Mouse (Mus musculus) midbrain, postnatal 0 days (tissue): ENCODE measurements around the gene Gm43518. TPM values are rescaled to one million over a fixed set of nuclear protein-coding genes. Genes with fewer than 3 reads are reported as not detected.

Source experiments
- ATAC-seq: fragments of 200-750 bp; cut with Nextera tagmentation; 2 replicates; pipeline ENCODE4 v1.8.0; 2017; ENCODE audit warnings: moderate number of reproducible peaks, mild to moderate bottlenecking, moderate TSS enrichment, moderate library complexity; ENCODE audit not compliant: low FRiP score
- DNase-seq: peaks from one replicate; pipeline ENCODE4 v3.0.0-alpha.2; 2015; ENCODE audit warnings: low spot score
- H3K27ac ChIP-seq: fragments of 300-500 bp; sonication (generic); 2 replicates; pipeline ENCODE4 v1.5.1; 2014; ENCODE audit warnings: low read depth, mild to moderate bottlenecking, low read length, mixed read lengths
- H3K27me3 ChIP-seq: fragments of 300-500 bp; sonication (generic); 2 replicates; pipeline ENCODE4 v1.6.1; 2014; ENCODE audit warnings: low read length, control low read depth, mixed read lengths; ENCODE audit not compliant: insufficient read depth
- H3K36me3 ChIP-seq: fragments of 300-500 bp; sonication (generic); 2 replicates; pipeline ENCODE4 v1.6.1; 2014; ENCODE audit warnings: low read length, control low read depth, mixed read lengths; ENCODE audit not compliant: insufficient read depth
- H3K4me1 ChIP-seq: fragments of 300-500 bp; sonication (generic); 2 replicates; pipeline ENCODE4 v1.6.1; 2014; ENCODE audit warnings: mild to moderate bottlenecking, control low read depth, antibody characterized with exemption, low read length, mixed read lengths; ENCODE audit not compliant: insufficient read depth
- H3K4me2 ChIP-seq: fragments of 300-500 bp; sonication (generic); 2 replicates; pipeline ENCODE4 v1.6.1; 2014; ENCODE audit warnings: low read depth, mild to moderate bottlenecking, low read length, mixed read lengths; ENCODE audit not compliant: poor library complexity, severe bottlenecking
- H3K4me3 ChIP-seq: fragments of 300-500 bp; sonication (generic); 2 replicates; pipeline ENCODE4 v1.5.1; 2014; ENCODE audit warnings: low read depth, mild to moderate bottlenecking, low read length, moderate library complexity
- H3K9ac ChIP-seq: fragments of 300-500 bp; sonication (generic); replicated peaks from 2 replicates; pipeline ENCODE4 v1.6.1; 2014; ENCODE audit warnings: mild to moderate bottlenecking, low read length, moderate library complexity, mixed read lengths; ENCODE audit not compliant: poor library complexity, severe bottlenecking
- H3K9me3 ChIP-seq: fragments of 300-500 bp; sonication (generic); 2 replicates; pipeline ENCODE4 v1.6.1; 2016; ENCODE audit warnings: low read length, control low read depth
- CTCF ChIP-seq: IDR thresholded peaks from 2 replicates; pipeline ENCODE4 v1.5.1; 2016; ENCODE audit warnings: antibody characterized with exemption, mild to moderate bottlenecking
- WGBS: fragments of 180-500 bp; shearing (Covaris S2); extraction: QIAGEN DNeasy Blood & Tissue Kit; methylation state at CpG from one replicate; pipeline ENCODE4 v1.1.7; 2014; 5-methylcytosine and 5-hydroxymethylcytosine counted together
- polyA plus RNA-seq: library from polyadenylated mRNA; unstranded; fragments of >200 nt; fragmentation: Nextera tagmentation; extraction: Ambion mirVana; gene quantifications from 2 replicates; pipeline ENCODE4 v1.2.1, GENCODE M21; 2015
- total RNA-seq: library from RNA; depleted of rRNA; stranded (reverse); fragments of >200 nt; gene quantifications from 2 replicates; pipeline ENCODE4 v1.2.3, GENCODE M21; 2014

The Gm43518 gene
- total and polyA plus RNA-seq, 2 experiments from 2014 or later = 2.8 TPM; not detected in 1

GRCm38 (mm10) chr5:123933957-123934591, 6.9 kb downstream of the Gm43518 start:
- H3K4me2 ChIP-seq = no peak overlapping the region
- ATAC-seq (no peak), DNase-seq (peak; percentile 42)
- H3K27me3 ChIP-seq = no peaks in the 10 kb centered on the region
- TF ChIP-seq CTCF = peak; percentile 61
- 0 out of 2 replicates have a peak, but pooled peaks cover 2% of the 10 kb centered on the region for H3K4me1 ChIP-seq
- H3K9me3 ChIP-seq = no peaks in the 10 kb centered on the region
- H3K9ac ChIP-seq = no peak overlapping the region
- H3K27ac ChIP-seq = no peak overlapping the region
- H3K36me3 ChIP-seq = no peaks in the 10 kb centered on the region
- H3K4me3 ChIP-seq = no peak overlapping the region
- 41% methylated on average over 18 of the region's 18 CpGs for WGBS

GRCm38 (mm10) chr5:123935931-123936330, 8.7 kb downstream of the Gm43518 start:
- Histone ChIP-seq H3K27ac (no peak overlapping the region), H3K4me2 (no peak overlapping the region), H3K4me3 (no peak overlapping the region), H3K27me3 (no peaks in the 10 kb centered on the region), H3K36me3 (no peaks in the 10 kb centered on the region), H3K4me1 (0 out of 2 replicates have a peak, but pooled peaks cover 2% of the 10 kb centered on the region), H3K9ac (no peak overlapping the region), H3K9me3 (no peaks in the 10 kb centered on the region)
- 90% methylated on average over 5 of the region's 5 CpGs for WGBS
- DNase-seq (no peak), ATAC-seq (no peak)
- no peak for TF ChIP-seq CTCF

GRCm38 (mm10) chr5:123938479-123938878, 11.3 kb downstream of the Gm43518 start:
- H3K27me3 ChIP-seq = no peaks in the 10 kb centered on the region
- no peaks in the 10 kb centered on the region for H3K9me3 ChIP-seq
- H3K4me3 ChIP-seq = no peak overlapping the region
- no peak overlapping the region for H3K27ac ChIP-seq
- no peak for TF ChIP-seq CTCF
- WGBS = 90% methylated on average over 5 of the region's 5 CpGs
- H3K4me2 ChIP-seq = no peak overlapping the region
- no peak overlapping the region for H3K9ac ChIP-seq
- ATAC-seq = no peak
- no peak for DNase-seq
- no peaks in the 10 kb centered on the region for H3K4me1 ChIP-seq
- no peaks in the 10 kb centered on the region for H3K36me3 ChIP-seq

GRCm38 (mm10) chr5:123946546-123946945, 19.3 kb downstream of the Gm43518 start:
- Histone ChIP-seq H3K9me3 (no peaks in the 10 kb centered on the region), H3K4me2 (no peak overlapping the region), H3K36me3 (no peaks in the 10 kb centered on the region), H3K27me3 (no peaks in the 10 kb centered on the region), H3K27ac (no peak overlapping the region), H3K4me3 (no peak overlapping the region), H3K9ac (no peak overlapping the region), H3K4me1 (no peaks in the 10 kb centered on the region)
- DNase-seq = no peak
- no peak for TF ChIP-seq CTCF
- 66% methylated on average over 4 of the region's 4 CpGs for WGBS
- ATAC-seq = no peak

- H3K27me3 ChIP-seq = no peaks in the 10 kb centered on the region
- DNase-seq (peak; percentile 88), ATAC-seq (no peak)
- H3K9me3 ChIP-seq = no peaks in the 10 kb centered on the region
- no peak overlapping the region for H3K4me2 ChIP-seq
- H3K4me1 ChIP-seq = no peaks in the 10 kb centered on the region
- WGBS = 58% methylated on average over 7 of the region's 7 CpGs
- no peak overlapping the region for H3K27ac ChIP-seq
- H3K4me3 ChIP-seq = no peak overlapping the region
- no peaks in the 10 kb centered on the region for H3K36me3 ChIP-seq
- no peak overlapping the region for H3K9ac ChIP-seq
- peak; percentile 85 for TF ChIP-seq CTCF
These were observed 20.0 kb downstream of the Gm43518 start for GRCm38 (mm10) chr5:123947041-123947761.

- Histone ChIP-seq H3K4me1 (no peaks in the 10 kb centered on the region), H3K9ac (no peak overlapping the region), H3K36me3 (no peaks in the 10 kb centered on the region), H3K27me3 (no peaks in the 10 kb centered on the region), H3K9me3 (no peaks in the 10 kb centered on the region), H3K4me2 (no peak overlapping the region), H3K27ac (no peak overlapping the region), H3K4me3 (no peak overlapping the region)
- no peak for TF ChIP-seq CTCF
- WGBS = 63% methylated on average over 5 of the region's 5 CpGs
- ATAC-seq (no peak), DNase-seq (no peak)
These were observed 25.3 kb downstream of the Gm43518 start for GRCm38 (mm10) chr5:123952365-123953045.
